Mouse (Mus musculus): ENCODE results near the gene Myo1c.

Gene Myo1c

GRCm38 (mm10) chr11:75621426-75621825 lies 28.9 kb upstream of the Myo1c start:
- Histone ChIP-seq H3K9me3 (ENCODE audit: low read length) (no peaks in the 10 kb centered on the region), H3K36me3 (ENCODE audit: insufficient read depth, low read length) (peaks cover 60% of the 10 kb centered on the region), H3K4me1 (replicated peaks; ENCODE audit: low read depth, low read length) (peaks cover 85% of the 10 kb centered on the region), H3K4me3 (replicated peaks; ENCODE audit: low read length) (peak overlapping the region; percentile 63), H3K27me3 (ENCODE audit: insufficient read depth, low read length) (no peaks in the 10 kb centered on the region)
- TF ChIP-seq CTCF (conservative IDR thresholded peaks at IDR 0.05; ENCODE audit: low read length) (no peak), POU5F1 (IDR thresholded peaks at IDR 0.05; ENCODE audit: borderline replicate concordance, low read length) (peak; percentile 96), NANOG (IDR thresholded peaks at IDR 0.05; ENCODE audit: borderline replicate concordance, low read length) (peak; percentile 46)

DNA sequence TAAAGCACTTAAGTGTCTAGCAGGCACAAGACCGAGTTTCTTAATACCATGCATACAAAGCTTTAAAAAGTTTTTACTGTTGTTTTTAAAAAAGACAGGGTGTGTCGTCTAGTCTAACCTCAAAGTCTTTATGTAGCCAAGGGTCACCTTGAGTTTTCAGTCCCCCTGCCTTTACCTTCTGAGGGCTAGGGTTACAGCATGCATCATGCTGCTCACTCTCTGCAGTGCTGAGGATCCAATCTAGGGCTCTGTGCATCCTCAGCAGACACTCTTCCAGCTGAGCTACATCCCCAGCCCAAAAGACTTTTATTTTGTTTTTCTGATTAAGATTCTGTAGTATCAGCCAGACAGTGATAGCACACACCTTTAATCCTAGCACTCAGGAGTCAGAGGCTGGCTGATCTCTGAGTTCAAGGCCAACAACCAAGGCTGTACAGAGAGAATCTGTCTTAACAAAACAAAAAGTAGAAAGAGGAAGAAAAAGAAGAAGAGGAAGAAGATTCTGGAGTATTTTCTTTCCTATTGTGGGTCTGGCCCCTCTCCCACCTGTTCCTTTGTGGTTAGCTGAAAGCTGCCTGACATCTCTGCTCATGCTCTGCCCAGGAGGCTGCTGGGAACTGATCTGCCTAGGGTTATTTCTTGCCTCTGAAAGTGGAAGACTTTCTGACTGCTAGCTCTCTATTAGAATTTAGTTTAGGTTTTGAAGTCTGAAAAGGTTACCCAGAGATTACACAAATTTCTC lies 27.5 kb upstream of the Myo1c start:
- Histone ChIP-seq H3K4me3 (replicated peaks; ENCODE audit: low read length) (peak overlapping the region; percentile 49), H3K36me3 (ENCODE audit: insufficient read depth, low read length) (peaks cover 64% of the 10 kb centered on the region), H3K27me3 (ENCODE audit: insufficient read depth, low read length) (no peaks in the 10 kb centered on the region), H3K4me1 (replicated peaks; ENCODE audit: low read depth, low read length) (peaks cover 93% of the 10 kb centered on the region), H3K9me3 (ENCODE audit: low read length) (no peaks in the 10 kb centered on the region)
- TF ChIP-seq CTCF (conservative IDR thresholded peaks at IDR 0.05; ENCODE audit: low read length) (no peak), NANOG (IDR thresholded peaks at IDR 0.05; ENCODE audit: borderline replicate concordance, low read length) (no peak), POU5F1 (IDR thresholded peaks at IDR 0.05; ENCODE audit: borderline replicate concordance, low read length) (no peak)

DNA sequence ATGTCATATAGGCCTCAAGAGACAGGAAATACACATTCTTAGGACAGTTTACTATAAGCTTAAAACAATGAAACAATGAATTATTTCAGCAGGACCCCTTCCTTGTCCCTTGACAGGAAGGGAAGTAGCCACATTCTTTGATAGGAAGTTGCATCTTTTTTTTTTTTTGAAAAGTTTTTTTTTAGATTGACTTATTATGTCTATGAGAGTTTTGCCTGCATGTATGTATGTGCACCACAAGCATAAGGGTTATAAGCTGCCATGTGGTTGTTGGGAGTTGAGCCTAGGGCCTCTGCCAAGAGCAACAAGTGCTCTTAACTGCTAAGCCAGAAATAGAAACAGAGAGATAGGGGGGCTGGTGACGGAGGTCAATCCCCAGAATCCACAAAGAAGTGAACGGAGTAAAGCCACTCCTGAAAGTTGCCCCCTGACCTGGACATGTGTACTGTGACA lies 26.2 kb upstream of the Myo1c start:
- peaks cover 98% of the 10 kb centered on the region for H3K4me1 ChIP-seq (replicated peaks; ENCODE audit: low read depth, low read length)
- H3K4me3 ChIP-seq (replicated peaks; ENCODE audit: low read length) = peak overlapping the region; percentile 49
- H3K9me3 ChIP-seq (ENCODE audit: low read length) = no peaks in the 10 kb centered on the region
- no peaks in the 10 kb centered on the region for H3K27me3 ChIP-seq (ENCODE audit: insufficient read depth, low read length)
- peaks cover 69% of the 10 kb centered on the region for H3K36me3 ChIP-seq (ENCODE audit: insufficient read depth, low read length)
- TF ChIP-seq POU5F1 (IDR thresholded peaks at IDR 0.05; ENCODE audit: borderline replicate concordance, low read length) (no peak), CTCF (conservative IDR thresholded peaks at IDR 0.05; ENCODE audit: low read length) (no peak), NANOG (IDR thresholded peaks at IDR 0.05; ENCODE audit: borderline replicate concordance, low read length) (no peak)

DNA sequence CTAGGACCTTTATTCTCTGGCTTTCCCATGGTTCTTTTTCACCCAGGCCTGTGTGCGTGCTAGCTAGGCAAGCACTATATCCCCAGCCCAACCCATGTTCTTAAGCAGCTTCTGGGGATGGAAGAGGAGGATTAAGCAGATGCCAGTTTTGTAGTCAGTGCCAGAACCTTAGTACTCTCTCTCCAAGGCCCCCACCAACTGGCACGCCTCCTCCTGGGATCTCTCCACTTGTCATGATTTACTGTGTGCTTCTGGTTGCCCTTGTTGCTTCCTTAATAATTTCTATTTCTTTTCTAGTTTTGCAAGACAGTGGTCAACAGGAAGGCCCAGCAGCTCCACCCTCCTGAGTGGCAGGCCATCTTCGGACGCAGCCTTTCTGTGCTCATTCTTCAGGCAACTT lies 24.5 kb upstream of the Myo1c start:
- H3K36me3 ChIP-seq (ENCODE audit: insufficient read depth, low read length) = peaks cover 60% of the 10 kb centered on the region
- H3K27me3 ChIP-seq (ENCODE audit: insufficient read depth, low read length) = no peaks in the 10 kb centered on the region
- no peaks in the 10 kb centered on the region for H3K9me3 ChIP-seq (ENCODE audit: low read length)
- peaks cover 92% of the 10 kb centered on the region for H3K4me1 ChIP-seq (replicated peaks; ENCODE audit: low read depth, low read length)
- no peak overlapping the region for H3K4me3 ChIP-seq (replicated peaks; ENCODE audit: low read length)
- TF ChIP-seq NANOG (IDR thresholded peaks at IDR 0.05; ENCODE audit: borderline replicate concordance, low read length) = no peak
- TF ChIP-seq POU5F1 (IDR thresholded peaks at IDR 0.05; ENCODE audit: borderline replicate concordance, low read length) = no peak
- TF ChIP-seq CTCF (conservative IDR thresholded peaks at IDR 0.05; ENCODE audit: low read length) = no peak

DNA sequence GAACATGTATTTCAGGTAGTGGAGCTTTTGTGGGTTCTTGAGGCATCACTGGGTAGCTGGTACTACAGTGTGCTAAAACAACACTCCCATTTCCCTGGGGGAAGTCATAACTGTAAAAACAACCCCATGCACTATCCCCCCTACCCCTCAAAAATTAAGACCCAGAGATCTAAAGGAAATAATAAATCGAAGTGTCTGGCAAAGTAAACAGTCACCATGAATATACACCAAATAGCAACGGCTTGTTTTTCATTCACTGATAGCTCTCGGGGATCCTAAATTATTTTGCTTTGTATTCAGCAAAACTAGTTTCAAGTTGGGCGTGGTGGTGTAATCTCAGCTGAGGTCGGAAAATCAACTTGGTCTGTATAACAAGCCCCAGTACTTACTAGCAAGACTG lies 20.2 kb upstream of the Myo1c start:
- peaks cover 72% of the 10 kb centered on the region for H3K36me3 ChIP-seq (ENCODE audit: insufficient read depth, low read length)
- TF ChIP-seq CTCF (conservative IDR thresholded peaks at IDR 0.05; ENCODE audit: low read length) = no peak
- no peak for TF ChIP-seq POU5F1 (IDR thresholded peaks at IDR 0.05; ENCODE audit: borderline replicate concordance, low read length)
- no peak for TF ChIP-seq NANOG (IDR thresholded peaks at IDR 0.05; ENCODE audit: borderline replicate concordance, low read length)
- H3K4me1 ChIP-seq (replicated peaks; ENCODE audit: low read depth, low read length) = peaks cover 76% of the 10 kb centered on the region
- peak overlapping the region; percentile 91 for H3K4me3 ChIP-seq (replicated peaks; ENCODE audit: low read length)
- H3K27me3 ChIP-seq (ENCODE audit: insufficient read depth, low read length) = no peaks in the 10 kb centered on the region
- H3K9me3 ChIP-seq (ENCODE audit: low read length) = no peaks in the 10 kb centered on the region

- H3K27me3 ChIP-seq (ENCODE audit: insufficient read depth, low read length) = no peaks in the 10 kb centered on the region
- no peaks in the 10 kb centered on the region for H3K9me3 ChIP-seq (ENCODE audit: low read length)
- H3K4me1 ChIP-seq (replicated peaks; ENCODE audit: low read depth, low read length) = peaks cover 76% of the 10 kb centered on the region
- H3K4me3 ChIP-seq (replicated peaks; ENCODE audit: low read length) = peak within 1 kb of the TSS; percentile 91
- H3K36me3 ChIP-seq (ENCODE audit: insufficient read depth, low read length) = peaks cover 72% of the 10 kb centered on the region
- no peak for TF ChIP-seq POU5F1 (IDR thresholded peaks at IDR 0.05; ENCODE audit: borderline replicate concordance, low read length)
- no peak for TF ChIP-seq NANOG (IDR thresholded peaks at IDR 0.05; ENCODE audit: borderline replicate concordance, low read length)
- TF ChIP-seq CTCF (conservative IDR thresholded peaks at IDR 0.05; ENCODE audit: low read length) = no peak
Measured at GRCm38 (mm10) chr11:75630645-75631229, 19.6 kb upstream of the Myo1c start, which contains the start of gene Inpp5k. TSS of gene Inpp5k (plus strand) at chr11:75630988.

DNA sequence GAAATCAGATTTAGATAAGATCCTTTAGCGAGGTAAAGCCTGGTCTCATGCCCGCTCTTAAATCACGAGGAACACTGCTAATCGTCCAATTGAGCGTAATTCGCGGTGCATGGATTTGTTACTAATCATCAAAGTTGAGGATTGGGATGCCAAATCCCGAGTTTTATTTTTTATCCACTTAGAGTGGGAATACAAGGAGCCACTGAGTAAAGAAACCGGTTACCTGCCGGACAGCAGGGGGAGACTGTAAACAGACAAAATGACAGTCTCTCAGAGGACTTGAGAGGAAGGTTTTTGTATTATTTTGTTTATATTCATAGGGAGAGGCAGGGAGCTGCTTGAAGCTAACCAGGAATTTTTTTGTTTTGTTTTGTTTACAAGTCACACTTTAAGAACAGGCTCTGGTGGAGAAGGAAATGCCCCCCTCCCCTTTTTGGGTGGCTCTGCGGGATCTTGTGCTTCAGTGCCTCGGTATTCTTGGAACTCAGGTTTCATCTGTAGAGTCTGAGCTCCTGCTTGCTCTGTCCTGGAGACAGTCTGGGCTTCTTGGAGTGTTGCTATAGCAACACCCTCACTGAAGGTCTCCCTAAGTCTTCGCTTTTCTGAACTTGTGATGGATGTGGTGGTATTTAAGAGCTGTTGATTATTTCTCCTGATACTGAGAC lies 18.6 kb upstream of the Myo1c start:
- Histone ChIP-seq H3K36me3 (ENCODE audit: insufficient read depth, low read length) (peaks cover 72% of the 10 kb centered on the region), H3K4me3 (replicated peaks; ENCODE audit: low read length) (peak overlapping the region; percentile 91), H3K4me1 (replicated peaks; ENCODE audit: low read depth, low read length) (peaks cover 70% of the 10 kb centered on the region), H3K27me3 (ENCODE audit: insufficient read depth, low read length) (no peaks in the 10 kb centered on the region), H3K9me3 (ENCODE audit: low read length) (no peaks in the 10 kb centered on the region)
- TF ChIP-seq POU5F1 (IDR thresholded peaks at IDR 0.05; ENCODE audit: borderline replicate concordance, low read length) (no peak), CTCF (conservative IDR thresholded peaks at IDR 0.05; ENCODE audit: low read length) (peak; percentile 30)

DNA sequence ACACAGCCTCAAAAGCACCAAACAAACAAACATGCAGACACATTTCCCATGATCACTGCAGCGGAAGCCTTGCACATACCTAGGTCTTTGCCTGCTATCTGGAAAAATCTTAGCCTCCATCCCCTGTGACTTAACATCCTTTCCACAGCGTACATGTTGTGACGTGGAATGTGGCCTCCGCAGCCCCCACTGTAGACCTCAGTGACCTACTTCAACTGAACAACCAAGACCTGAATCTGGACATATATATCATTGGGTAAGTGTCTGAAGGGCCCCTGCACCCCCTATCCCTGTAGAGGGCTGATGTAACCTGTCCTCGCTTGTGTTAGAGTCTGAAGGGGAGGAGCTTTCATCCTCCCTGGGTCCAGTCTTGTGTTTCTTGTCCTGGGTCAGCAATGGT lies 17.4 kb upstream of the Myo1c start:
- peaks cover 70% of the 10 kb centered on the region for H3K4me1 ChIP-seq (replicated peaks; ENCODE audit: low read depth, low read length)
- no peaks in the 10 kb centered on the region for H3K27me3 ChIP-seq (ENCODE audit: insufficient read depth, low read length)
- no peaks in the 10 kb centered on the region for H3K9me3 ChIP-seq (ENCODE audit: low read length)
- peaks cover 72% of the 10 kb centered on the region for H3K36me3 ChIP-seq (ENCODE audit: insufficient read depth, low read length)
- no peak for TF ChIP-seq POU5F1 (IDR thresholded peaks at IDR 0.05; ENCODE audit: borderline replicate concordance, low read length)
- no peak for TF ChIP-seq CTCF (conservative IDR thresholded peaks at IDR 0.05; ENCODE audit: low read length)
- no peak for TF ChIP-seq NANOG (IDR thresholded peaks at IDR 0.05; ENCODE audit: borderline replicate concordance, low read length)
- H3K4me3 ChIP-seq (replicated peaks; ENCODE audit: low read length) = no peak overlapping the region
